In genomic region chr7:143649034-143649768, GRCm38 (mm10) we compare ENCODE assay signal across 8 mouse cellular contexts. TPM values are rescaled to one million over a fixed set of nuclear protein-coding genes. Genes with fewer than 3 reads are reported as not detected.
DNase-seq lines count a peak whose midpoint lies in the region; ATAC-seq lines count a peak whose summit lies in the region.

Tnfrsf22 (minus strand) TSS chr7:143649661.

- H3K4me3 ChIP-seq in heart, embryonic 14.5 days (ENCODE audit: control insufficient read depth in 1 of 2, insufficient read depth in 1 of 2, low read depth in 1 of 2, low read length in 2 of 2): peak within 1 kb of the TSS; percentile 52 to 60
- H3K4me3 ChIP-seq in liver, embryonic 12.5 days: peak within 1 kb of the TSS; percentile 60

- no peaks in the 10 kb centered on the region for H3K27me3 ChIP-seq in heart, embryonic 14.5 days (ENCODE audit: control insufficient read depth, insufficient read depth, low read length)
- peaks cover 10% of the 10 kb centered on the region; the same call in 1 of the 2 replicates for H3K27me3 ChIP-seq in liver, embryonic 12.5 days (replicated peaks)
- no peaks in the 10 kb centered on the region for H3K27me3 ChIP-seq in splenic B cell, adult 2 months (ENCODE audit: control insufficient read depth, insufficient read depth, low read length, poor library complexity, severe bottlenecking)

- H3K9me3 ChIP-seq in heart, embryonic 14.5 days (ENCODE audit: control insufficient read depth, low read length): 0 out of 2 replicates have a peak, but pooled peaks cover 3% of the 10 kb centered on the region
- peaks cover 3% of the 10 kb centered on the region; the same call in 1 of the 2 replicates for H3K9me3 ChIP-seq in liver, embryonic 12.5 days (replicated peaks)

- H3K36me3 ChIP-seq in heart, embryonic 14.5 days (ENCODE audit: control insufficient read depth, insufficient read depth, low read length): no peaks in the 10 kb centered on the region
- H3K36me3 ChIP-seq in liver, embryonic 12.5 days: no peaks in the 10 kb centered on the region
- H3K36me3 ChIP-seq in splenic B cell, adult 2 months (ENCODE audit: control insufficient read depth, insufficient read depth, low read length, poor library complexity, severe bottlenecking): no peaks in the 10 kb centered on the region

- WGBS in heart, embryonic 14.5 days: 4% methylated on average over 38 of the region's 39 CpGs
- 4% methylated on average over 39 of the region's 39 CpGs for WGBS in liver, embryonic 12.5 days (ENCODE audit: insufficient replicate concordance)

- peak within 1 kb of the TSS; percentile 90 for H3K4me2 ChIP-seq in heart, embryonic 14.5 days (ENCODE audit: low read length)
- H3K4me2 ChIP-seq in liver, embryonic 12.5 days: peak within 1 kb of the TSS; percentile 80

- peak; percentile 83 for ATAC-seq in heart, embryonic 14.5 days (ENCODE audit: insufficient number of reproducible peaks, insufficient read depth, low FRiP score, low read depth)
- ATAC-seq in liver, embryonic 12.5 days: peak; percentile 81

- no peak within 1 kb of the TSS for H3K27ac ChIP-seq in heart, embryonic 14.5 days (replicated peaks in 1 of 2; ENCODE audit: control insufficient read depth in 1 of 2, insufficient read depth in 1 of 2, low read depth in 2 of 2, low read length in 2 of 2)
- no peak within 1 kb of the TSS for H3K27ac ChIP-seq in liver, embryonic 12.5 days

- DNase-seq in CD8-positive naive resting alpha-beta T cell, adult 2 months (ENCODE audit: low read depth in 2 of 2, low spot score in 2 of 2): peak; percentile 72 to 86
- peak; percentile 65 for DNase-seq in c-Kit-positive CD71-negative TER-119-negative erythroid progenitor cells, embryonic 14.5 days (ENCODE audit: low read depth)
- DNase-seq in fibroblast of lung, adult 2 months (ENCODE audit: low read depth): peak; percentile 71
- peak; percentile 91 for DNase-seq in kidney, postnatal 10 days
- DNase-seq in naive thymus-derived CD4-positive, alpha-beta T cell, adult 2 months (ENCODE audit: low read depth): peak; percentile 91
- DNase-seq in splenic B cell, adult 2 months (ENCODE audit: low read depth, low spot score): peak; percentile 89

- peak within 1 kb of the TSS; percentile 68 for H3K9ac ChIP-seq in heart, embryonic 14.5 days (ENCODE audit: low read length)
- H3K9ac ChIP-seq in liver, embryonic 12.5 days: peak within 1 kb of the TSS; percentile 36; the same call in 1 of the 2 replicates

- no peaks in the 10 kb centered on the region for H3K4me1 ChIP-seq in heart, embryonic 14.5 days (ENCODE audit: control insufficient read depth in 2 of 2, insufficient read depth in 2 of 2, low read length in 2 of 2)
- H3K4me1 ChIP-seq in liver, embryonic 12.5 days: peaks cover 5% of the 10 kb centered on the region; the same call in 1 of the 2 replicates

RNA-seq across cellular contexts. Expression of gene Tnfrsf22, which starts in this region (rescaled TPM):
- polyA plus RNA-seq in heart, embryonic 14.5 days (2014; fragmentation: Nextera tagmentation; extraction: Ambion mirVana): 4.0 and 4.6 TPM in 2 replicates
- polyA plus RNA-seq in liver, embryonic 12.5 days (2016; fragmentation: Nextera tagmentation; extraction: Ambion mirVana): 1.3 and 1.5 TPM in 2 replicates
